Mouse (Mus musculus) MEL (cell line): ENCODE data around the gene Tor1a. TPM values are rescaled to one million over a fixed set of nuclear protein-coding genes. Genes with fewer than 3 reads are reported as not detected.
A peak's percentile ranks its signal among the peaks of the same experiment; 100 is the strongest.

Experiments used
- DNase-seq: peaks from one replicate; pipeline ENCODE4 v3.0.0; 2011; ENCODE audit warnings: low read depth, low spot score
- H3K27ac ChIP-seq: 2 replicates; pipeline ENCODE4 v1.5.1; 2012; ENCODE audit warnings: low read depth, mild to moderate bottlenecking, control low read depth, low read length, moderate library complexity; ENCODE audit not compliant: control insufficient read depth
- H3K27me3 ChIP-seq, 2 experiments: fragments of 150-350 bp in 1 of 2; sonication (generic) in 1 of 2; 2 replicates each; pipeline ENCODE4 v1.6.1; 2012; ENCODE audit warnings: low read length in 2 of 2, mild to moderate bottlenecking in 2 of 2, improper control_type of control experiment in 1 of 2, moderate library complexity in 1 of 2; ENCODE audit not compliant: insufficient read depth in 2 of 2, control insufficient read depth in 1 of 2
- H3K36me3 ChIP-seq, 2 experiments: 2 replicates each; pipeline ENCODE4 v1.6.1; 2012 to 2014; ENCODE audit warnings: low read length in 2 of 2, improper control_type of control experiment in 1 of 2, inconsistent platforms in 1 of 2, mild to moderate bottlenecking in 1 of 2; ENCODE audit not compliant: insufficient read depth in 2 of 2, control insufficient read depth in 1 of 2
- H3K4me1 ChIP-seq, 2 experiments: fragments of 150-350 bp in 1 of 2; sonication (generic) in 1 of 2; 2 replicates each; pipeline ENCODE4 v1.6.1; 2012; ENCODE audit warnings: low read length in 2 of 2, improper control_type of control experiment in 1 of 2, mild to moderate bottlenecking in 1 of 2; ENCODE audit not compliant: insufficient read depth in 2 of 2, control insufficient read depth in 1 of 2
- H3K4me3 ChIP-seq, 2 experiments: fragments of 150-350 bp in 1 of 2; sonication (generic) in 1 of 2; 2 replicates each; pipeline ENCODE4 v1.5.1; 2012; ENCODE audit warnings: low read depth in 2 of 2, low read length in 2 of 2, mild to moderate bottlenecking in 2 of 2, moderate library complexity in 2 of 2, control low read depth in 1 of 2, improper control_type of control experiment in 1 of 2; ENCODE audit not compliant: control insufficient read depth in 1 of 2, insufficient read depth in 1 of 2
- H3K79me2 ChIP-seq: 2 replicates; pipeline ENCODE4 v1.6.1; 2012; ENCODE audit warnings: mild to moderate bottlenecking, low read length, moderate library complexity; ENCODE audit not compliant: control insufficient read depth, poor library complexity, insufficient read depth
- H3K9ac ChIP-seq: 2 replicates; pipeline ENCODE4 v1.6.1; 2012; ENCODE audit warnings: low read depth, mild to moderate bottlenecking, control low read depth, low read length, moderate library complexity; ENCODE audit not compliant: control insufficient read depth, poor library complexity, severe bottlenecking
- H3K9me3 ChIP-seq: fragments of 150-350 bp; sonication (generic); replicated peaks from 2 replicates; pipeline ENCODE4 v1.6.1; 2012; ENCODE audit warnings: mild to moderate bottlenecking, low read length, improper control_type of control experiment, moderate library complexity; ENCODE audit not compliant: insufficient read depth
- BHLHE40 ChIP-seq: IDR thresholded peaks from 2 replicates; pipeline ENCODE4 v1.6.1; 2012; ENCODE audit warnings: low read depth, mild to moderate bottlenecking, inconsistent platforms, low read length, improper control_type of control experiment, borderline replicate concordance
- CHD1 ChIP-seq: IDR thresholded peaks from 2 replicates; pipeline ENCODE4 v1.6.1; 2012; ENCODE audit warnings: low read depth, mild to moderate bottlenecking, inconsistent platforms, low read length, improper control_type of control experiment
- CHD2 ChIP-seq: IDR thresholded peaks from 2 replicates; pipeline ENCODE4 v1.6.1; 2011; ENCODE audit warnings: low read length, improper control_type of control experiment
- CTCF ChIP-seq, 3 experiments: IDR thresholded peaks in 2 of 3; conservative IDR thresholded peaks in 1 of 3; 2 replicates each; pipeline ENCODE4 v1.5.1; 2011 to 2012; ENCODE audit warnings: low read length in 3 of 3, low read depth in 2 of 3, mild to moderate bottlenecking in 2 of 3, improper control_type of control experiment in 1 of 3, inconsistent platforms in 1 of 3, mixed read lengths in 1 of 3, moderate library complexity in 1 of 3; ENCODE audit not compliant: control insufficient read depth in 1 of 3, insufficient read depth in 1 of 3, poor library complexity in 1 of 3, severe bottlenecking in 1 of 3
- E2F4 ChIP-seq: IDR thresholded peaks from 2 replicates; pipeline ENCODE4 v1.6.1; 2011; ENCODE audit warnings: low read depth, low read length, improper control_type of control experiment, borderline replicate concordance
- ELF1 ChIP-seq: IDR thresholded peaks from 2 replicates; pipeline ENCODE4 v1.6.1; 2014; ENCODE audit warnings: low read depth, mild to moderate bottlenecking, inconsistent platforms, low read length, improper control_type of control experiment, moderate library complexity
- EP300 ChIP-seq, 2 experiments: IDR thresholded peaks; 2 replicates each; pipeline ENCODE4 v1.6.1; 2011; ENCODE audit warnings: improper control_type of control experiment in 2 of 2, low read length in 2 of 2, low read depth in 1 of 2, mild to moderate bottlenecking in 1 of 2
- GATA1 ChIP-seq: IDR thresholded peaks from 2 replicates; pipeline ENCODE4 v1.6.1; 2011; ENCODE audit warnings: low read depth, low read length, improper control_type of control experiment
- HCFC1 ChIP-seq: IDR thresholded peaks from 2 replicates; pipeline ENCODE4 v1.6.1; 2012; ENCODE audit warnings: low read depth, mild to moderate bottlenecking, inconsistent platforms, low read length, improper control_type of control experiment, moderate library complexity
- JUND ChIP-seq: IDR thresholded peaks from 2 replicates; pipeline ENCODE4 v1.6.1; 2011; ENCODE audit warnings: low read depth, mild to moderate bottlenecking, improper control_type of control experiment, low read length
- KAT2A ChIP-seq: conservative IDR thresholded peaks from 2 replicates; pipeline ENCODE4 v1.6.1; 2012; ENCODE audit warnings: low read depth, low read length, improper control_type of control experiment, inconsistent platforms
- MAFK ChIP-seq: IDR thresholded peaks from 2 replicates; pipeline ENCODE4 v1.6.1; 2011; ENCODE audit warnings: low read depth, mild to moderate bottlenecking, low read length, improper control_type of control experiment, borderline replicate concordance
- MAX ChIP-seq: IDR thresholded peaks from 2 replicates; pipeline ENCODE4 v1.6.1; 2011; ENCODE audit warnings: low read length, improper control_type of control experiment
- MAZ ChIP-seq: IDR thresholded peaks from 2 replicates; pipeline ENCODE4 v1.6.1; 2012; ENCODE audit warnings: low read depth, mild to moderate bottlenecking, inconsistent platforms, low read length, improper control_type of control experiment
- MXI1 ChIP-seq: IDR thresholded peaks from 2 replicates; pipeline ENCODE4 v1.6.1; 2011; ENCODE audit warnings: mild to moderate bottlenecking, low read depth, low read length, improper control_type of control experiment
- MYB ChIP-seq: IDR thresholded peaks from 2 replicates; pipeline ENCODE4 v1.6.1; 2011; ENCODE audit warnings: mild to moderate bottlenecking, low read depth, low read length, improper control_type of control experiment
- MYC ChIP-seq: IDR thresholded peaks from 2 replicates; pipeline ENCODE4 v1.6.1; 2011; ENCODE audit warnings: low read depth, mild to moderate bottlenecking, low read length, improper control_type of control experiment, moderate library complexity
- NELFE ChIP-seq: IDR thresholded peaks from 2 replicates; pipeline ENCODE4 v1.6.1; 2011; ENCODE audit warnings: low read depth, low read length, improper control_type of control experiment
- NRF1 ChIP-seq: IDR thresholded peaks from 2 replicates; pipeline ENCODE4 v1.6.1; 2014; ENCODE audit warnings: low read depth, mild to moderate bottlenecking, inconsistent platforms, low read length, improper control_type of control experiment, moderate library complexity; ENCODE audit not compliant: poor library complexity, insufficient read depth, severe bottlenecking
- POLR2AphosphoS2 ChIP-seq: IDR thresholded peaks from 2 replicates; pipeline ENCODE4 v1.6.1; 2011; ENCODE audit warnings: low read length, improper control_type of control experiment
- POLR2AphosphoS5 ChIP-seq: IDR thresholded peaks from 2 replicates; pipeline ENCODE4 v1.6.1; 2012; ENCODE audit warnings: low read depth, borderline replicate concordance, mild to moderate bottlenecking, inconsistent platforms, low read length, moderate library complexity, mixed read lengths
- RAD21 ChIP-seq: IDR thresholded peaks from 2 replicates; pipeline ENCODE4 v1.6.1; 2011; ENCODE audit warnings: mild to moderate bottlenecking, low read depth, low read length, improper control_type of control experiment
- RCOR1 ChIP-seq: IDR thresholded peaks from 2 replicates; pipeline ENCODE4 v1.6.1; 2012; ENCODE audit warnings: low read depth, mild to moderate bottlenecking, inconsistent platforms, low read length, improper control_type of control experiment
- SIN3A ChIP-seq: IDR thresholded peaks from 2 replicates; pipeline ENCODE4 v1.6.1; 2012; ENCODE audit warnings: low read length, improper control_type of control experiment, inconsistent platforms
- SMC3 ChIP-seq: IDR thresholded peaks from 2 replicates; pipeline ENCODE4 v1.6.1; 2011; ENCODE audit warnings: low read depth, low read length, improper control_type of control experiment
- TAL1 ChIP-seq: IDR thresholded peaks from 2 replicates; pipeline ENCODE4 v1.6.1; 2012; ENCODE audit warnings: mild to moderate bottlenecking, inconsistent platforms, low read length, moderate library complexity, mixed read lengths
- TBP ChIP-seq: IDR thresholded peaks from 2 replicates; pipeline ENCODE4 v1.8.0; 2011; ENCODE audit warnings: low read depth, low read length, improper control_type of control experiment
- TCF12 ChIP-seq: IDR thresholded peaks from 2 replicates; pipeline ENCODE4 v1.6.1; 2014; ENCODE audit warnings: low read depth, mild to moderate bottlenecking, inconsistent platforms, low read length, improper control_type of control experiment, moderate library complexity
- USF1 ChIP-seq: IDR thresholded peaks from 2 replicates; pipeline ENCODE4 v1.6.1; 2014; ENCODE audit warnings: low read depth, mild to moderate bottlenecking, inconsistent platforms, low read length, improper control_type of control experiment, moderate library complexity
- ZC3H11A ChIP-seq: IDR thresholded peaks from 2 replicates; pipeline ENCODE4 v1.6.1; 2012; ENCODE audit warnings: low read depth, mild to moderate bottlenecking, inconsistent platforms, low read length, improper control_type of control experiment
- ZMIZ1 ChIP-seq: IDR thresholded peaks from 2 replicates; pipeline ENCODE4 v1.6.1; 2012; ENCODE audit warnings: low read depth, mild to moderate bottlenecking, inconsistent platforms, low read length, improper control_type of control experiment, moderate library complexity
- ZNF384 ChIP-seq: IDR thresholded peaks from 2 replicates; pipeline ENCODE4 v1.6.1; 2012; ENCODE audit warnings: low read depth, mild to moderate bottlenecking, inconsistent platforms, low read length, improper control_type of control experiment
- polyA plus RNA-seq, 2 experiments: library from polyadenylated mRNA; stranded (reverse) in 1 of 2; unstranded in 1 of 2; fragments of >175 nt in 1 of 2; fragments of >200 nt in 1 of 2; gene quantifications; 2 replicates each; pipeline versions ENCODE4 v1.2.1 to v1.2.4; 2012; ENCODE audit warnings: low replicate concordance in 2 of 2, low read depth in 1 of 2; ENCODE audit not compliant: insufficient read length in 2 of 2, insufficient read depth in 1 of 2, missing spikeins in 1 of 2
- total RNA-seq: library from RNA; depleted of rRNA; stranded (reverse); fragments of 300-350 nt; gene quantifications from 2 replicates; pipeline ENCODE4 v1.2.3, GENCODE M21; 2012

Gene Tor1a
- total and polyA plus RNA-seq, 3 experiments, result 55.6 to 60.1 TPM; not detected in 1

DNA sequence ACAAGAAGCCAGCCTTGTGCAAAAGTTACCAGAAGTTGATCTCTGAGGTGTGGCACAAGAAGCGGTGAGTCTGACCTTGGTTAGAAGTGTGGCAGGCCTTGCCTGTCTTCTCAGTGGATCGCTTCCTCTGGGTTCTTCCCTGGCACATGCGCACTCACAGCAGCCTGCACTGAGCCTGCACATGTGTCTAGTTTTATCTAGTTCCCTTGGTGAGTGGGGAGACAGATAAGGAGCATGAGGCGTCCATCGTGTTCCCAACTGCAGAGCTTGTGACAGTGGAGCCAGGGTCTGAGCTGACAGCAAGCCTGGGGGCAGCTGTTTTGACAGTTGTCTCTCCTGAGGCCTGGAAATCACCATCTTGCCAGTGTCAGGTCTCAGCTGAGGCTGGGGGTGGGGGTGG lies 38.7 kb upstream of the Tor1a start (continued):
- TF ChIP-seq ELF1 (0 out of 2 replicates have a peak, but pooled peaks have one; percentile 55), USF1 (peak; percentile 74), CTCF (IDR thresholded peaks at IDR 0.05 in 2 of 3, conservative IDR thresholded peaks at IDR 0.05 in 1 of 3; ENCODE audit: control insufficient read depth in 1 of 3, insufficient read depth in 1 of 3, low read depth in 2 of 3, low read length in 3 of 3, poor library complexity in 1 of 3, severe bottlenecking in 1 of 3) (no peak), POLR2AphosphoS2 (peak; percentile 81; the same call in 1 of the 2 replicates), NELFE (peak; percentile 89), POLR2AphosphoS5 (no peak), ZNF384 (no peak), GATA1 (peak; percentile 99), ZC3H11A (no peak), RCOR1 (peak; percentile 84)
- TF ChIP-seq, all 39 proteins: peak for 23

DNA sequence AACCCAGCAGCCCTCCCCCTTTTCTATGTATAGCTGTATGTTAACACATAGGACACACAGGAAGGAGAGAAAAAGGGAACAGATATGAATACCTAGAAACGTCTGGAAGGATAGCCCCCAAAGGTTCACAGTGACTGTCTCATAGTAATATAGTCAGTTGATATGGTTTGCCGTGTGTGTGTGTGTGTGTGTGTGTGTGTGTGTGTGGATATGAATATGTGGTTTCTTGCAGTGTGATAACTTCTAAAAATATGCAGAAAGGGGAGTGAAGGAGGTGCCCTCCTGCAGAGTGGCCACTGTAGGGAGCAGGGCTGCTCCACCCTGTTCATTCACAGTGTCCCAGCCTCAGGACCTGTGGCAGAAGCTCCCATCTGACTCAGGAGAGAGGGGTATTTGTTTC lies 37.7 kb upstream of the Tor1a start:
- peak overlapping the region; percentile 98 for H3K27ac ChIP-seq
- H3K4me1 ChIP-seq, result peaks cover 15 to 22% of the 10 kb centered on the region in 2 experiments
- H3K36me3 ChIP-seq, result peaks cover 0 to 9% of the 10 kb centered on the region in 2 experiments; a peak in 2 of 4 replicates
- no peaks in the 10 kb centered on the region for H3K27me3 ChIP-seq
- H3K9me3 ChIP-seq, result no peaks in the 10 kb centered on the region
- peak overlapping the region; percentile 63 to 76 for H3K4me3 ChIP-seq
- DNase-seq, result peak; percentile 64
- H3K9ac ChIP-seq, result peak overlapping the region; percentile 87
- H3K79me2 ChIP-seq, result peaks cover 3% of the 10 kb centered on the region; the same call in 1 of the 2 replicates
- TF ChIP-seq TCF12 (peak; percentile 53), KAT2A (no peak), MAX (peak; percentile 41; the same call in 1 of the 2 replicates), RAD21 (no peak), SIN3A (peak; percentile 56), JUND (no peak), ZNF384 (0 out of 2 replicates have a peak, but pooled peaks have one; percentile 27), MYB (peak; percentile 48; the same call in 1 of the 2 replicates), E2F4 (no peak), POLR2AphosphoS5 (no peak), MYC (no peak), SMC3 (no peak), GATA1 (peak; percentile 38; the same call in 1 of the 2 replicates), CTCF (IDR thresholded peaks at IDR 0.05 in 2 of 3, conservative IDR thresholded peaks at IDR 0.05 in 1 of 3; ENCODE audit: control insufficient read depth in 1 of 3, insufficient read depth in 1 of 3, low read depth in 2 of 3, low read length in 3 of 3, poor library complexity in 1 of 3, severe bottlenecking in 1 of 3) (no peak), ZC3H11A (0 out of 2 replicates have a peak, but pooled peaks have one; percentile 6), HCFC1 (0 out of 2 replicates have a peak, but pooled peaks have one; percentile 34), POLR2AphosphoS2 (no peak), MAZ (peak; percentile 61; the same call in 1 of the 2 replicates), EP300 (IDR thresholded peaks at IDR 0.05; ENCODE audit: low read depth in 1 of 2, low read length in 2 of 2) (peak; percentile 65 to 69), TBP (no peak), ZMIZ1 (0 out of 2 replicates have a peak, but pooled peaks have one; percentile 41), CHD2 (no peak), MAFK (no peak), CHD1 (0 out of 2 replicates have a peak, but pooled peaks have one; percentile 70), NELFE (no peak; the same call in 1 of the 2 replicates), RCOR1 (0 out of 2 replicates have a peak, but pooled peaks have one; percentile 22), TAL1 (peak; percentile 16; the same call in 1 of the 2 replicates), BHLHE40 (no peak), NRF1 (peak; percentile 23; the same call in 1 of the 2 replicates), USF1 (no peak), ELF1 (no peak), MXI1 (peak; percentile 56; the same call in 1 of the 2 replicates)
